Mouse (Mus musculus): ENCODE measurements around the gene Clec12b. TPM values are rescaled to one million over a fixed set of nuclear protein-coding genes. Genes with fewer than 3 reads are reported as not detected.
"Not testable (repeated sequence)": the region's sequence is repeated elsewhere in the genome, so short reads cannot be mapped to it uniquely, and the experiment has no call there.

The Clec12b gene
- polyA plus RNA-seq, 1 experiment from 2014 or later = not detected

DNA sequence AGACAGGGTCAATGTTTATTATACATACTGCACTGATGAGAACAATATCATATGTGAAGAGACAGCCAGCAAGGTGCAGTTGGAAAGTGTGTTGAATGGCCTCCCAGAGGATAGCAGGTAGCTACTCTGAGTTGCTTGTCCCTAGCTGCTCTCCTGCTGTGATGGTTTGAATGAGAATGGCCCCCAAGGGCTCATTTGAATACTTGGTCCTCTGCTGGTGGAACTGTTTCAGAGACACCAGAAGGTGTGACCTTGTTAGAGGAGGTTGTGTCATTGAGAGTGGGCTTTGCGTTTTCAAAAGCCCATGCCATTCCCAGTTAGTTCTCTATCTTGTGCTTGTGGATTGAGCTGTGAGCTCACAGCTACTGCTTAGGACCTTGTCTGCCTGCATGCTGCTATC lies 21.7 kb downstream of the Clec12b start:
- H3K27me3 ChIP-seq = no peaks in the 10 kb centered on the region
- no peak for ATAC-seq (replicated peaks; ENCODE audit: low FRiP score)
- no peaks in the 10 kb centered on the region for H3K4me1 ChIP-seq
- WGBS = 34% methylated on average over 1 of the region's 1 CpGs
- no peak overlapping the region for H3K4me2 ChIP-seq
- no peak overlapping the region for H3K4me3 ChIP-seq (replicated peaks)
- H3K9me3 ChIP-seq (replicated peaks) = no peaks in the 10 kb centered on the region
- no peaks in the 10 kb centered on the region for H3K36me3 ChIP-seq
- no peak overlapping the region for H3K27ac ChIP-seq
- no peak overlapping the region for H3K9ac ChIP-seq

DNA sequence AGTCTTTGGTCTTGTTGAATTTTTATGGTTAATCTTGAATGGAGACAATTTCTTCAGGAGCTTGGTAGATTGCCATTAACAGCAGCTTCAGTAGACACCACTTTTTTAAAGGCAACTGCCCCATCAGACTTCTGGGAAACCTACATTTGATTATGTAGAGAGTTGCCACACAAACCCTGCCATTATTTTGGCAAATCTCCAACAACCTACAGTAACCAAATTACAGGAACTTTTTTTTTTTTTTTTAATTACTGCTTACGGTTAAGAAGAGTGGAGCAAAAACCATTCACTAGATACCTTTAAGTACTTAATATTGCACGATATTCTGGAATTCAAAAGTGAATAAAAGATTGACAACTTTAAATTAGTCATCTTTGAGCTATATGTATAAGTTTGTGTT lies 26.2 kb downstream of the Clec12b start:
- no peaks in the 10 kb centered on the region for H3K27me3 ChIP-seq
- ATAC-seq (replicated peaks; ENCODE audit: low FRiP score) = no peak
- no peaks in the 10 kb centered on the region for H3K9me3 ChIP-seq (replicated peaks)
- no peak overlapping the region for H3K27ac ChIP-seq
- H3K4me2 ChIP-seq = no peak overlapping the region
- H3K4me3 ChIP-seq (replicated peaks) = no peak overlapping the region
- H3K4me1 ChIP-seq = no peaks in the 10 kb centered on the region
- WGBS = 88% methylated on average over 2 of the region's 2 CpGs
- no peaks in the 10 kb centered on the region for H3K36me3 ChIP-seq
- no peak overlapping the region for H3K9ac ChIP-seq

DNA sequence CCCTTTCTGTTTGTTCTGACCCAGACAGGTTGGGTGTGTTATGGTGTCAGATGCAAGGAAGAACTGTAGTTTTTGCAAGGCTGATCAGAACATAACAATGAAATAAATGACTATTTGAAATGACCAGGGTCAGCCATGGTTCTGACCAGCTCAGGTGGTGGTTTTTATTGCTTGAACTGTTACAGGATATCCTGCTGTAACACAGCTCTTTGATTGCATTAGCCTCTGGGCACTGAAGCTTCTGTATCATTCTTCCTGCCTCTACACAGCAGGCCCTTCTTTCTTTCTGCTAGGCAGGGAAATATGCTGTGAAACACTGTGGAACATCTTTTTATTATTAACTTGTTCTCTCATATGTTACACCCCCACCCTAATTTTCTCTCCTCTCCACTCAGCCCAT lies 29.2 kb downstream of the Clec12b start:
- no peaks in the 10 kb centered on the region for H3K27me3 ChIP-seq
- no peaks in the 10 kb centered on the region for H3K4me1 ChIP-seq
- H3K27ac ChIP-seq = no peak overlapping the region
- H3K9me3 ChIP-seq (replicated peaks) = no peaks in the 10 kb centered on the region
- H3K36me3 ChIP-seq = no peaks in the 10 kb centered on the region
- no peak for ATAC-seq (replicated peaks; ENCODE audit: low FRiP score)
- H3K4me3 ChIP-seq (replicated peaks) = no peak overlapping the region
- no peak overlapping the region for H3K9ac ChIP-seq
- H3K4me2 ChIP-seq = no peak overlapping the region

DNA sequence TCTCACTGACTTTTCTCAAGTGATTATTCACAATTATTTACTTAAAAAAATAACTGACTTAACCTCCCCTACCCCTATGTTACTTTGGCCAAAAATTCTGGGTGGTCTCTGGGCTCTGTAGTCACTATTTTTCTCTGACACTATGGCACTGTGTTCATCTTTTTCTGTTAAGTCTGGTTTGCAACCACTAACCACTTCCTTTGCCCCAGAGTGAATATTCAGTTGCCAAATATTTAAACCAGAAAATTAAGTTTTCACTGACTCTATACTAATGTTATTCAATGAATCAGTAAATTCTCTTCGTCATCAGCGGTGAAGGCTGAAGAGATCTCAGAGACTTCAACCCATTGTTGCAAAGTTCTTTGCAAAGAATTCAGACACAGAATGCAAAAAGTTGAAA lies 29.9 kb downstream of the Clec12b start:
- Histone ChIP-seq H3K36me3 (no peaks in the 10 kb centered on the region), H3K9ac (no peak overlapping the region), H3K4me2 (no peak overlapping the region), H3K27ac (no peak overlapping the region), H3K4me3 (replicated peaks) (no peak overlapping the region), H3K27me3 (no peaks in the 10 kb centered on the region), H3K9me3 (replicated peaks) (no peaks in the 10 kb centered on the region), H3K4me1 (no peaks in the 10 kb centered on the region)
- no peak for ATAC-seq (replicated peaks; ENCODE audit: low FRiP score)
- 97% methylated on average over 2 of the region's 2 CpGs for WGBS

DNA sequence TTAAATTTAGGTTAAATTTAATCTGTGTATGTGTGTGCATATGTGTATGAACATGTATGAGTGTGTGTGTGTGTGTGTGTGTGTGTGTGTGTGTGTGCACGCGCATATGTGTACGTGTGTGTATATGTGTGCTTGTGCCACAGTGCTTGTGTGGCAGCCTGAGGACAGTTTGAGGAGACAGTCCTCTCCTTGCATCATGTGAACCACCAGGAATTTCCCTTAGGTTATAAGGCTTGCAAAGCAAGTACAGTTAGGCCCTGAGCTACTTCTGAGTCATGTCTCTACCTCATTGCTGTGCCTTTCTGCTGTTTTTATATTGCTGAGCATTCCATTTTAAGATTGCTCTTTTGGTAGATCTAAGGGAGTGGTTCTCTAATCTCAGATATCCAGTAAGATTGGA lies 34.6 kb downstream of the Clec12b start:
- H3K36me3 ChIP-seq = no peaks in the 10 kb centered on the region

DNA sequence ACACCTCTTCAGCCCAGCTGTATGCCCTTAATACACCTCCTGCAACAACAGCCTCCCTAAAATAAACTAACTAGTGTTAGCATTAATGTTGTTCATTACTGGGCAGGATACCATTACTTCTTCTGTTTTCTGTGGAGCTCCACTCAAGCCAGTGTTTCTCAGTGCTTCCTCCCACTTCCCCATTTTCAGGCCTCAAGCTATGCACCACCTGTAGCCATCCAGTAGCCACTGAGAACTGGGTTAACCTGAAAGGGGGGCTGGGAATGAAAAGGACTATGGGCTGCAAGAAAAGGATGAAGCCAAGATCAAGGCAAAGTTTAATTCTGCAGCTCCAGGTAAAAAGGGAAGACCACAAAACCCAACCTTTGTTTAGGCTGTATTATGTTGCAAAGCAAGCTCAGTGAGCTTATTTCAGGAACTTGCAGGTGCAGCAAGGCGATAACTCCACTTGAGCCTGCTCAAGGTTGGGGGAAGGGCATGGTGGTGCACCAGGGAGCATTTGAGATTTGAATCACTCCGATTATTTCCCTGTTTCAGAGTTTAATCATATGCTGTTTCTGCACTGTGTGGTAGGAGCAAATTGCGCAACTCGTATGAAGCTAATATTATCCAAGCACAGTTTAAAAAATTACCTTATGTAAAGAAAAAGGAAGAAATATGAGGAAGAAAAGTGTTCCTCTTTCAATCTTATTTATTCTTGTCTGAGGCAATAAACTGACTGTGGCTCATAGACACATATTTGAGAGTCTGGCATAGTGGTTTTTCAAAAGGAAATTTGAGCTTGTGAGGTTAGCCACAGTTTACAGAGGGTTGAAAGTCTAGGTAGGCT lies 35.9 kb downstream of the Clec12b start:
- H3K4me1 ChIP-seq = no peaks in the 10 kb centered on the region
- 0 out of 2 replicates have a peak, but pooled peaks have one; percentile 40 for ATAC-seq (replicated peaks; ENCODE audit: low FRiP score)
- H3K4me3 ChIP-seq (replicated peaks) = no peak overlapping the region
- no peaks in the 10 kb centered on the region for H3K27me3 ChIP-seq
- no peaks in the 10 kb centered on the region for H3K36me3 ChIP-seq
- H3K27ac ChIP-seq = peak overlapping the region; percentile 54
- no peak overlapping the region for H3K4me2 ChIP-seq
- no peak overlapping the region for H3K9ac ChIP-seq
- peaks cover 12% of the 10 kb centered on the region for H3K9me3 ChIP-seq (replicated peaks)
- WGBS = 56% methylated on average over 4 of the region's 4 CpGs

More for the DNA sequence above, 34.6 kb downstream of the Clec12b start:
- no peak overlapping the region for H3K27ac ChIP-seq
- H3K9me3 ChIP-seq (replicated peaks) = peaks cover 12% of the 10 kb centered on the region
- 93% methylated on average over 3 of the region's 3 CpGs for WGBS
- no peak overlapping the region for H3K4me3 ChIP-seq (replicated peaks)
- no peak overlapping the region for H3K9ac ChIP-seq
- no peak for ATAC-seq (replicated peaks; ENCODE audit: low FRiP score)
- H3K27me3 ChIP-seq = no peaks in the 10 kb centered on the region
- H3K4me2 ChIP-seq = no peak overlapping the region
- no peaks in the 10 kb centered on the region for H3K4me1 ChIP-seq

DNA sequence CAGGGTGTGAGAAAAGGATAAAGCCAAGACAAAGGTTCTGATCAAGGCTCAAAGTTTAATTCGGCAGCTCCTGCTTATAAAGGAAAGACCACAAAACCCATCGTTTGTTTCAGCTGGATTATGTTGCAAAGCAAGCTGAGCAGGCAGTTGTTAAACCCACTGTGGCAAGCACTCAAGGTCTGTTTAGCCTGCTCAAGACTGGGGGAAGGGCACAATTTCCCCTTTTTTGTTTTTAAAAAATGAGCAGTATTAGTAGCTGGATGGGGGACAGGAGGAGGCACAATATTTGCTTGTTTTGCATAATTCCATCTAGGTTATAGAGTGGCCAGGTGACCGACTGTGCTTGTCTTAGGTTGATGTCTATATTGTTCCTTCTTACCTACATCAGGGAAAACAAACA lies 41.3 kb downstream of the Clec12b start:
- Histone ChIP-seq H3K27me3 (no peaks in the 10 kb centered on the region), H3K9me3 (replicated peaks) (peaks cover 12% of the 10 kb centered on the region), H3K27ac (no peak overlapping the region), H3K4me1 (no peaks in the 10 kb centered on the region), H3K4me2 (no peak overlapping the region), H3K4me3 (replicated peaks) (no peak overlapping the region), H3K36me3 (no peaks in the 10 kb centered on the region), H3K9ac (no peak overlapping the region)
- 70% methylated on average over 3 of the region's 3 CpGs for WGBS
- ATAC-seq (replicated peaks; ENCODE audit: low FRiP score) = no peak

DNA sequence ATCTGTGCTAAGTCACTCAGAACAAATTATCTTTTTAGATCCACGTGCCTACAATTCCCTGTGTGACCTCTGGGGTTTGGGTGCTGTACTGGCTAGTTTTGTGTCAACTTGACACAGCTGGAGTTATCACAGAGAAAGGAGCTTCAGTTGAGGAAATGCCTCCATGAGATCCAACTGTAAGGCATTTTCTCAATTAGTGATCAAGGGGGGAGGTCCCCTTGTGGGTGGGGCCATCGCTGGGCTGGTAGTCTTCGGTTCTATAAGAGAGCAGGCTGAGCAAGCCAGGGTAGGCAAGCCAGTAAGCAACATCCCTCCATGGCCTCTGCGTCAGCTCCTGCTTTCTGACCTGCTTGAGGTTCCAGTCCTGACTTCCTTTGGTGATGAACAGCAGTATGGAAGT lies 43.3 kb downstream of the Clec12b start, which contains the start of gene Clec12a:
Gene Clec12a, plus strand, starts transcription at position 301 of the 400 bp plus-strand sequence.
- not testable (repeated sequence) for H3K9ac ChIP-seq; H3K4me2 ChIP-seq; H3K9me3 ChIP-seq (replicated peaks); H3K36me3 ChIP-seq; H3K27ac ChIP-seq; H3K4me1 ChIP-seq; H3K4me3 ChIP-seq (replicated peaks); ATAC-seq (replicated peaks; ENCODE audit: low FRiP score); H3K27me3 ChIP-seq
- WGBS = 76% methylated on average over 4 of the region's 4 CpGs

DNA sequence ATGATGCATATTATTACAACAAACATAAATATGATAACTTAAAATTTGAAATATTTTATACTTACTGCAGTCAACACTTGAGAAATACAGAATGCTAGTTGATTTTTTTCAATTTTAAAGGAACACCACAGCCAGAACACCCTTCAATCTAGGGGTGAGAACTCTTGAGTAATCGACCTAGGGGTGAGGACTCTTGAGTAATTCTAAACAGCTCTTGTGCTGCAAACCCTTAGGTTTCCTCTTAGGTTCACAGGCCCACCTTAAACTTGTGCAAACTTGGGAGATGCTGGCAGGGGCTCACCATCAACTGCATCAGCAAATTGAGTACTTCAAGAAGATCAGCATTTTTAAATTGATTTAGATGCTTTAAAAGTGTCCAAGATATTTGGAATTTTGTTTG lies 47.9 kb downstream of the Clec12b start:
- 56% methylated on average over 1 of the region's 1 CpGs for WGBS
- Histone ChIP-seq H3K27me3 (no peaks in the 10 kb centered on the region), H3K9me3 (replicated peaks) (no peaks in the 10 kb centered on the region), H3K4me3 (replicated peaks) (no peak overlapping the region), H3K4me1 (no peaks in the 10 kb centered on the region), H3K4me2 (no peak overlapping the region), H3K36me3 (no peaks in the 10 kb centered on the region), H3K9ac (no peak overlapping the region), H3K27ac (no peak overlapping the region)
- no peak for ATAC-seq (replicated peaks; ENCODE audit: low FRiP score)

DNA sequence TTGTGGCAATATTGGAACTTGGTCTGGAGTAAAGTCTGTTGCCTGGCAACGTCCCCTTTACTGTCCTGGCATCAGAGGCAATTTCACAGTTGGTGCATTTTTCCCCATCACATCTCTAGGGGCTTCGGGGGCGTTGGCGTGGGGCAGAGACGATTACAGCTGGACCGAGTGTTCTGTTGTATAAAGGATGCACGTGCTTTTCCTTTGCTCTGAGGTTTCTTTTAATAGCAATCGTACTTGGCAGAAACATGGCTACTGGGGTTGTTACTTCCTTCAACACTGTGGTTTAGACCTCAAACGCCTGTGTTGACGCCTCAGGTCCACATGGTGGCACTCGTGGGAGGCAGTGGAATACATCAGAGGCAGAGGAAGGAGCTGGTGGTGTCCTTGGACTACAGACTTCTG lies 52.0 kb downstream of the Clec12b start:
- WGBS = 31% methylated on average over 11 of the region's 11 CpGs
- Histone ChIP-seq H3K4me2 (peak overlapping the region; percentile 30; the same call in 1 of the 2 replicates), H3K27ac (no peak overlapping the region), H3K4me3 (replicated peaks) (no peak overlapping the region), H3K27me3 (no peaks in the 10 kb centered on the region), H3K36me3 (no peaks in the 10 kb centered on the region), H3K9me3 (replicated peaks) (no peaks in the 10 kb centered on the region), H3K9ac (no peak overlapping the region), H3K4me1 (0 out of 2 replicates have a peak, but pooled peaks cover 2% of the 10 kb centered on the region)
- ATAC-seq (replicated peaks; ENCODE audit: low FRiP score) = peak; percentile 88

DNA sequence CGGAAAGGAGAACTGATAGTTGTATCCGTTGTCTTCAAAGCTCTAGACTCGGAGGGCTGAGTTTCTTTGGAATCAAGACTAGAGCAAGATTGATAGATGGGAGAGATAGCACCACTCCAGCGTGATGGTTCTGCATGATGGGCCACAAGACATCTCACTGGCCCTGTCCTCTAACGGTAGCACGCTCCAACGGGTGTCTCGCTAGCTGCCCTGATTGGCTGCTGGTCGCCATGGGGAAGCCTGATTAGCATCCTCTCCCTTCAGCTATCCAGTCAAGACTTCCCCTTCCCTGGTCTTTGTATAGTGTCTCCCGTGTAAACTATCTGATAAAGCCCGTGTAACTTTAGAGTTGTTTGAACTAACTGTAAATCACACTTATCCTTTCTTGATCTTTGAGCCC lies 54.1 kb downstream of the Clec12b start, which contains the start of gene 4922502D21Rik:
Gene 4922502D21Rik, minus strand, starts transcription at position 187 of the 400 bp plus-strand sequence.
- H3K27me3 ChIP-seq = no peaks in the 10 kb centered on the region
- ATAC-seq (replicated peaks; ENCODE audit: low FRiP score) = peak; percentile 85
- H3K27ac ChIP-seq = no peak within 1 kb of the TSS
- no peak within 1 kb of the TSS for H3K9ac ChIP-seq
- H3K36me3 ChIP-seq = no peaks in the 10 kb centered on the region
- H3K4me2 ChIP-seq = peak within 1 kb of the TSS; percentile 16; the same call in 1 of the 2 replicates
- no peak within 1 kb of the TSS for H3K4me3 ChIP-seq (replicated peaks)
- H3K9me3 ChIP-seq (replicated peaks) = no peaks in the 10 kb centered on the region
- 46% methylated on average over 11 of the region's 11 CpGs for WGBS
- H3K4me1 ChIP-seq = 0 out of 2 replicates have a peak, but pooled peaks cover 2% of the 10 kb centered on the region

DNA sequence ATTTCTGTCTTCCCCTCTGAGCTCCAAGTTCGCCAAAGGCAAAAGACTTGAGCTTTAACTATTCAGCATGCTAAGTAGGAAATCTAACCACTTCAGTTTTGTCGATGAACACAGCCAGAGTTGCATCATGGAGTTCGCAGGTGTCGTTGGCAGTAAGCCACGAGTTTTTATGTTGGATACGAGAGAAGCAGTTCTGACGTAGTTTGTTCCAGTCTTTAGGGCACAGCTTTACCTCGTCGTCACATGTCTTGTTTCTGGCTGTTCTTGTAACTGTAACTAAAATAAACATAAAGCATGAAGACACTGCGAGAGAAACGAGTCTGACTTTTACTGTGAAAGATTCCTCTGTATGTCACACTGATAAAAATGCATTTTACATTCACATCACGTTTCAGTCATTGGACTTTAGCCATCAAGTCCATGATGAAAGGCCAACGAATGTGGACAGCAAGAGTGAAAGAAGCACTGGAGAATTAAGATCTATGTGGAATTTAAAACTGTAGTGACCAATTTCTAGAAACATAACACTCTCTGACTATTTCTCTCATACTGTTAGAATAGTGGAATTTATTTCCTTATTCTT lies 59.0 kb downstream of the Clec12b start:
- ATAC-seq (replicated peaks; ENCODE audit: low FRiP score) = no peak
- 51% methylated on average over 13 of the region's 13 CpGs for WGBS
- Histone ChIP-seq H3K27me3 (no peaks in the 10 kb centered on the region), H3K9ac (no peak overlapping the region), H3K4me2 (no peak overlapping the region), H3K4me1 (0 out of 2 replicates have a peak, but pooled peaks cover 2% of the 10 kb centered on the region), H3K36me3 (no peaks in the 10 kb centered on the region), H3K27ac (no peak overlapping the region), H3K4me3 (replicated peaks) (no peak overlapping the region), H3K9me3 (replicated peaks) (no peaks in the 10 kb centered on the region)

Data from kidney, embryonic 15.5 days (tissue).